Mouse (Mus musculus): ENCODE results near the gene Exoc4. TPM values are rescaled to one million over a fixed set of nuclear protein-coding genes. Genes with fewer than 3 reads are reported as not detected.
A peak's percentile ranks its signal among the peaks of the same experiment; 100 is the strongest.

The Exoc4 gene
- polyA plus RNA-seq, 1 experiment from 2014 or later, result 41.1 TPM

DNA sequence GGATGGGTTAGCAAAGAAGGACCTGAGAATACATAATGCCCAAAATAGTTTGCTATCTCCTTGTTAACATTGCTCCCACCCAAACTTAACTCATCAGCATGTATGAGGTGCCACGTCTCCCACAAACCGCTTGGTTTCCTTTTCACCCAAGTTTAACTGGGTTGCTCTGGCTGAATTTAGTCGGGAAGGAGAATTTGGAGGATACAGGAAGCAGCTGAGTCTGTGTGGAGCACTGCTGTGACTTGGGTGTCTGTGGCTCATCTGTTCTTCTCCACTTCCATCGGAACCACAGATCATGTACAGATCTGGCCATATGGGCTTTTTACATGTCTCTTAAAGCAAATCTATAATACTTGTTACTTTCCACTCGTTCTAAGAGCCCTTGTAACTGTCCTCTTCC lies 441.7 kb downstream of the Exoc4 start:
- no peak overlapping the region for H3K27ac ChIP-seq
- no peaks in the 10 kb centered on the region for H3K4me1 ChIP-seq
- no peak overlapping the region for H3K4me2 ChIP-seq (replicated peaks)
- no peak overlapping the region for H3K4me3 ChIP-seq
- no peaks in the 10 kb centered on the region for H3K9me3 ChIP-seq
- H3K27me3 ChIP-seq (replicated peaks), result no peaks in the 10 kb centered on the region
- no peaks in the 10 kb centered on the region for H3K36me3 ChIP-seq
- 90% methylated on average over 5 of the region's 5 CpGs for WGBS
- no peak overlapping the region for H3K9ac ChIP-seq
- no peak for ATAC-seq (ENCODE audit: low FRiP score, low read depth)

DNA sequence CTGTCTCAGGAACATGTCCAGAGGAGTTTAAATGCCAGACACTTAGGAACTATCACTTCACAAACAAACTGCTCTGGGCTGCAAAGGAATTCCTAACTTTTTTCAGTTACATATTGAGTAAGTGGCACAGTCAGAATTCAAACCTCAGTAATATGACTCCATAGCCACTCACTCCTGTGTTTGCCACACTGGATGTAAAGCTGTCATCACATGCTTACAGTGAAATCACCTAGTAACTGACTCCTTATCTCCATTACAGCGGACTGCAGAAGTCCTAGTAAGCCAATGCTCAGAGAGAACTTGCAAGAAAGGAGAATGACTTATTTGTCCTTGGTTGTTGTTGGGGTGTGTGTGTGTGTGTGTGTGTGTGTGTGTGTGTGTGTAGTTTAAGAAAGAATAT lies 448.1 kb downstream of the Exoc4 start:
- Histone ChIP-seq H3K9ac (no peak overlapping the region), H3K9me3 (no peaks in the 10 kb centered on the region), H3K27ac (no peak overlapping the region), H3K4me3 (no peak overlapping the region), H3K36me3 (no peaks in the 10 kb centered on the region), H3K4me2 (replicated peaks) (no peak overlapping the region), H3K4me1 (no peaks in the 10 kb centered on the region), H3K27me3 (replicated peaks) (no peaks in the 10 kb centered on the region)
- ATAC-seq (ENCODE audit: low FRiP score, low read depth), result no peak
- 90% methylated on average over 1 of the region's 1 CpGs for WGBS

DNA sequence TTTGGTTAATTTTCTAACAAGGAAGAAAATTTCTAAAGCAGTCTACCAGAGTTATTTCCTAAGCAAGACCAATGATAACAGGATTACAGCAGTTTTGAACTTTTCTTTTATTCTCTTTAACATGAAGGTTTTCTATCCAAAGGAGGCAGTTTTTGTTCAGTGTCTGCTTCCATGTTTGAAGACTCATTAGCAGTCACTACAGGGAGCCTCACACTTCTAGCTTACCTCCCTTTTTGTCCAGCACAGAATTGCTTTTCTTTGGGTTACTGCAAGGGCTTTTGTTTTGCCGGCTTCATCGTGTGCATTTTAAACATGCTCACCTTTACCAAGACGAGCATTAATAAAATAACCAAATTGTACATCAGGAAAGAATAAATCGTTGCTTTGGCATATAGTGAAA lies 460.0 kb downstream of the Exoc4 start:
- WGBS, result 55% methylated on average over 4 of the region's 4 CpGs
- ATAC-seq (ENCODE audit: low FRiP score, low read depth), result no peak
- Histone ChIP-seq H3K27ac (no peak overlapping the region), H3K9ac (no peak overlapping the region), H3K27me3 (replicated peaks) (no peaks in the 10 kb centered on the region), H3K9me3 (no peaks in the 10 kb centered on the region), H3K36me3 (no peaks in the 10 kb centered on the region), H3K4me1 (peaks cover 4% of the 10 kb centered on the region; the same call in 1 of the 2 replicates), H3K4me2 (replicated peaks) (no peak overlapping the region), H3K4me3 (no peak overlapping the region)

DNA sequence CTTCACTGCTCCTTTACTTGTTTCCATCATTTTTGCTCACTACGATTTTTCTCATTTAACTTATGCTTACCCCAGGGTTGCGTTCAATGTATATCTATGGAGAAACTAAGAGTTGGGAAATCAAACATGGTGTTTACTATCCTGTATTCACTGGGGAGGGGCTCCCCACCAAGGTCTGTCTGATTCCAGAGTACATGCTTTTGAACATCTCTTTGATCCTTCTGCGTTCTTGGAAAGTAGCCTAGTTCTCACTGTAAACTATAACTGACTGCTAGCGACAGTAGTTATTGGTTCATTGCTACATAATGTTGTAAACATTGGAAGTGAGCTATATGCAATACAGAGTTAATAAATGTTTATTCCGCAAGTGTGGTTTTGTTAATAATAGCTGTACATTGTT lies 460.5 kb downstream of the Exoc4 start:
- Histone ChIP-seq H3K27ac (no peak overlapping the region), H3K27me3 (replicated peaks) (no peaks in the 10 kb centered on the region), H3K4me3 (no peak overlapping the region), H3K4me1 (peaks cover 4% of the 10 kb centered on the region; the same call in 1 of the 2 replicates), H3K9ac (no peak overlapping the region), H3K36me3 (no peaks in the 10 kb centered on the region), H3K4me2 (replicated peaks) (no peak overlapping the region), H3K9me3 (no peaks in the 10 kb centered on the region)
- WGBS, result 88% methylated on average over 5 of the region's 5 CpGs
- no peak for ATAC-seq (ENCODE audit: low FRiP score, low read depth)

DNA sequence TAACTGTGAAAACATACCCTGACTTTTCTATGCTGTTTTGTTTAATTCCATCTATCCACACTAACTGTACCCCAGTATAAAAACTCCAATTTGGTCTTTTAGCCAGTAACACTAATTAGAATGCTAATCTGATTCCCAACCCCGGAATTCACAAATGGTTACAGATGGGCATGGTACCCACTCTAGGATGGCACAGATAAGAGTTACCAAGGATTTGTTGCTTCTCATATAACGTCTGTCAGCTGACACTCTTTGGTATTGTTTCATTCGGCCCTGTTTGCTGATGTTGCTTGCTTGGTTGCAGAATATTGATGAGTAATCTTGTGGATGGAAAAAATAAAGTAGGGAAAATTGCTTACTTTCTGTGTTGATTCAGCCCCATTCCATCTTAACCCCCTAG lies 462.9 kb downstream of the Exoc4 start:
- H3K4me3 ChIP-seq, result no peak overlapping the region
- H3K4me2 ChIP-seq (replicated peaks), result no peak overlapping the region
- H3K36me3 ChIP-seq, result no peaks in the 10 kb centered on the region
- no peaks in the 10 kb centered on the region for H3K27me3 ChIP-seq (replicated peaks)
- WGBS, result 73% methylated on average over 3 of the region's 3 CpGs
- no peaks in the 10 kb centered on the region for H3K9me3 ChIP-seq
- H3K4me1 ChIP-seq, result peaks cover 4% of the 10 kb centered on the region; the same call in 1 of the 2 replicates
- no peak overlapping the region for H3K27ac ChIP-seq
- no peak for ATAC-seq (ENCODE audit: low FRiP score, low read depth)
- no peak overlapping the region for H3K9ac ChIP-seq

DNA sequence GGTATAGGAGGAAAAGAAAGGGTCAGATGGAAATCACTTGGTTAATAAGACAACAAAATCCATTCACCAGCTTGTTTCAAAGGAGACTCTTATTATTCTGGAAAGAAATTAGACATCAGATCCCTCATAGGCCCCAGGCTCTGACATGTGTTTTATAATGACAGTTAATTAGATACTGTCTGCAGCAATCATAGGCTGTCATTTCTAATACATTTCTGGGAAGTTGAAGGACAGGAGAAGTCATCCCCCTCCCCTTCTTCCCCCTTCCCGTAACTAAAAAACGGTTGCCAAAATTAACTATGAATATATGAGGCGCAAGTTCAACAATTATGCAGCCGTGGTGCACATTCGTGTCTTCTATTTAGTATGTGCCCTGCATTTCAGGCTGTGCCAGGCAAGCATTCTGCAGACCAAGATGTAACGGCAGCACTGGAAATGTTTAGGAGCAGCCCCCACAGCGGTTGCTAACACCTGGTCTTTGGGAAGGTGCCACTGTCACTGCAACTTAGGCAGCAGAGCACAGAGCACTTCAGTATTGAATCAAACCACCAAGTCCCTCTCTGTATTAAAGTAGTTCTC lies 463.7 kb downstream of the Exoc4 start:
- no peak overlapping the region for H3K4me2 ChIP-seq (replicated peaks)
- peaks cover 4% of the 10 kb centered on the region; the same call in 1 of the 2 replicates for H3K4me1 ChIP-seq
- no peak overlapping the region for H3K27ac ChIP-seq
- no peak overlapping the region for H3K4me3 ChIP-seq
- no peaks in the 10 kb centered on the region for H3K27me3 ChIP-seq (replicated peaks)
- no peak overlapping the region for H3K9ac ChIP-seq
- no peaks in the 10 kb centered on the region for H3K36me3 ChIP-seq
- WGBS, result 80% methylated on average over 7 of the region's 7 CpGs
- ATAC-seq (ENCODE audit: low FRiP score, low read depth), result no peak
- no peaks in the 10 kb centered on the region for H3K9me3 ChIP-seq

DNA sequence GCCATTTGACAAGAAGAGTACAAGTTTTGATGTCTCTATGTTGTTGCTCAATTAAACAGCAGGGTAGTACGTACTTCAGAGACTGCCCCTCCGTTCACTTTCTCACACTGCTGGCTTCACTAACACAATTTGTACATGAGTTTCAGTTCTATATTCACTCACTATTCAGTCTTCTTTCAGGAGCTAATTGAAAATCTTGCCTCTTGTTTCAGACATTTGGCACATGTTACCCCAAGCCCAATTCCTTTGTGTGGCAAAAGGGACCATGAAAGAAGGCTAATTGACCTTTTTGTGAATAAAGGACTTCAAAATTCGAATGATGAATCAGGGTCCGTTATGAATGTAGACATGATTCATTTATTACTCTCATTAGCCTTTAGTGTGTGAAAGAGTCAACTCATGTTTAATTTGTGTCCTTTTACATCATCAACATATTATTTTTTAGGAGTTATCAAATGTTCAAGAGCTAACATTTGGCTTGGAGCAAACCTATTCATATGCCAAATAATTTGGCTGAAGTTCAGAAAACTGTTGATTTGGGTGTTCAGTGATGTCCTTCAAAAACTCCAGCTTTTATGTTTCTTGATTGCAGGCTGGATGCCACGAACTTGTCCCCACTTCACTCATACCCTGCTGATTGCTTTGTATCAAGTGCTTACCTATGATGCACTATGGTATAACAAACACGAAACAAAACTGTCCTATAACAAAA lies 467.5 kb downstream of the Exoc4 start:
- no peaks in the 10 kb centered on the region for H3K27me3 ChIP-seq (replicated peaks)
- ATAC-seq (ENCODE audit: low FRiP score, low read depth), result no peak
- H3K4me2 ChIP-seq (replicated peaks), result no peak overlapping the region
- no peaks in the 10 kb centered on the region for H3K4me1 ChIP-seq
- H3K9ac ChIP-seq, result no peak overlapping the region
- WGBS, result 74% methylated on average over 6 of the region's 6 CpGs
- no peaks in the 10 kb centered on the region for H3K36me3 ChIP-seq
- H3K4me3 ChIP-seq, result no peak overlapping the region
- H3K9me3 ChIP-seq, result no peaks in the 10 kb centered on the region
- H3K27ac ChIP-seq, result no peak overlapping the region

DNA sequence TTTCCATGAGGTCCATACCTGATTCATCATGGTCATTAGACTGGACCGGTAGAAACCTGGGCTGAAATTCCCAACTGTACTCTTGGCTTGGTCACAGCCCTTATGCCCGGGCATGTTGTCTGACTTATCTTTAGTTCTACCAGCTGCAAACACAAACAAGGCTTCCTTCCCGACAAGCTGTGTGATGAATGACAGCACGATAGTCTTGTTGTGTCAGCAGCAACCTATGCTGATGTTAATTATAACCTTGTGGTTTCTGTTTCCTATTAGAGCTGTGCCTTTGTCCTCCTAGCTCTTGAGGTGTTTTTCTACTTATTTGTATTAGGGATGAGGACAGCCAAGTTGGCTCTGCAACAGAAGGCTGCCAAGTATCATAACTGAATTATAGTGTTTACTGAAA lies 472.3 kb downstream of the Exoc4 start:
- Histone ChIP-seq H3K9ac (no peak overlapping the region), H3K4me2 (replicated peaks) (no peak overlapping the region), H3K4me1 (no peaks in the 10 kb centered on the region), H3K4me3 (no peak overlapping the region), H3K9me3 (no peaks in the 10 kb centered on the region), H3K36me3 (no peaks in the 10 kb centered on the region), H3K27me3 (replicated peaks) (no peaks in the 10 kb centered on the region), H3K27ac (no peak overlapping the region)
- 86% methylated on average over 4 of the region's 4 CpGs for WGBS
- no peak for ATAC-seq (ENCODE audit: low FRiP score, low read depth)

DNA sequence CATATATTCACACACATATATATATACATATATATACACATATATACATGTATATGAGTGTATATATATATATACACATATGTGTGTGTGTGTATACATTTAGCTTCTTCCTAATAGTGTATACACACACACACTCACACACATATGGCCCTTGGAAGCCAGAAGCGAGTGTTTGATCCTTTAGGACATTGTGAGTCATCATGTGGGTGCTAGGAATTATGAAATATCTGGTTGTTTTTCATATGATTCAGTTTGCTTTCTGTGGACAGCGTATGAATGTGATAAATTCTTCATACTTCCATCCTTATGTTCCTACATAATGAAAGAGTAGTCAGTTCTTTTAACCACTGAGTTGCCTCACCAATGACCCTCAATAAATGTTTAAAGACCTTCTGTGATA lies 473.9 kb downstream of the Exoc4 start:
- 91% methylated on average over 2 of the region's 2 CpGs for WGBS
- no peaks in the 10 kb centered on the region for H3K36me3 ChIP-seq
- H3K4me3 ChIP-seq, result no peak overlapping the region
- H3K9ac ChIP-seq, result no peak overlapping the region
- ATAC-seq (ENCODE audit: low FRiP score, low read depth), result no peak
- no peaks in the 10 kb centered on the region for H3K27me3 ChIP-seq (replicated peaks)
- H3K4me1 ChIP-seq, result no peaks in the 10 kb centered on the region
- H3K4me2 ChIP-seq (replicated peaks), result no peak overlapping the region
- H3K27ac ChIP-seq, result no peak overlapping the region
- no peaks in the 10 kb centered on the region for H3K9me3 ChIP-seq

DNA sequence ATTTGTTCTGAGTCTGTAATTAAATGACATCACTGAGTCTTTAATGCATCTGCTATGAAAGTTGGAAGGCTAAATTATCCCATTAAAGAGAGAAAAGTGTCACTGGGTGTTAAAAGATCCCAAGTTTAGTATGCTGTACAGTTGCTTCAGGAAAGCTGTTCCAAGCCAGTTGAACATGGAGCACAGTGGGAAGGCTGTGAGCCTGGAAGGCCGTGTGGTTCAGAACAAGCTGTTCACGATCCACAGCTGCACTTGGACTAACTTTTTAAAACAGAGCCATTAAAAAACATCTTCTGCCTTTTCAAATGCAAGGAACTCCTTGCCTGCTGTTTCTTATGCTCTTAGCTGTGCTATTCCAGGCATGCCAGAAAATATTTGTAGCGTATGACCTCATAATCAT lies 475.7 kb downstream of the Exoc4 start:
- no peak overlapping the region for H3K27ac ChIP-seq
- H3K9me3 ChIP-seq, result no peaks in the 10 kb centered on the region
- no peak overlapping the region for H3K4me2 ChIP-seq (replicated peaks)
- no peak overlapping the region for H3K4me3 ChIP-seq
- 85% methylated on average over 3 of the region's 3 CpGs for WGBS
- no peaks in the 10 kb centered on the region for H3K36me3 ChIP-seq
- H3K9ac ChIP-seq, result no peak overlapping the region
- H3K27me3 ChIP-seq (replicated peaks), result no peaks in the 10 kb centered on the region
- ATAC-seq (ENCODE audit: low FRiP score, low read depth), result no peak
- no peaks in the 10 kb centered on the region for H3K4me1 ChIP-seq

DNA sequence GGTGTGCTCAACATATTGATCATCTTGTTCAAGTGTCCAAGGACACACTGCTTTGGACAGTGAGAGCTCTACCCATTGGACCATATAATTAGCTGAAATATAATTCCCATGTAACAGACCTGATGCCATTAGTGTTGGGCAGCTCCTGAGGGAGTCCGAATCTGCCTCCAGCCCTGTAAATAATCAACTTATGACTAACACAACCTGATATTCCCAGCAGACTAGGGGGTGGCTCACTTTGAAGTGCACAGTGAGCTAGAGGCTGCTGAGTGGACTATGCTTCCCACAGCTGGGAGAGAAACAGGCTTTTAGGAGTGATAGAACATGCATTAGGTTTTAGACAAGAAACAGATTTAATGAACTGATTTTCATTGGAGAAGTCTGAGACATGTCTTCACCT lies 478.4 kb downstream of the Exoc4 start:
- Histone ChIP-seq H3K27ac (no peak overlapping the region), H3K4me1 (no peaks in the 10 kb centered on the region), H3K36me3 (no peaks in the 10 kb centered on the region), H3K4me2 (replicated peaks) (no peak overlapping the region), H3K4me3 (no peak overlapping the region), H3K27me3 (replicated peaks) (no peaks in the 10 kb centered on the region), H3K9me3 (no peaks in the 10 kb centered on the region), H3K9ac (no peak overlapping the region)
- no peak for ATAC-seq (ENCODE audit: low FRiP score, low read depth)
- 44% methylated on average over 1 of the region's 1 CpGs for WGBS

DNA sequence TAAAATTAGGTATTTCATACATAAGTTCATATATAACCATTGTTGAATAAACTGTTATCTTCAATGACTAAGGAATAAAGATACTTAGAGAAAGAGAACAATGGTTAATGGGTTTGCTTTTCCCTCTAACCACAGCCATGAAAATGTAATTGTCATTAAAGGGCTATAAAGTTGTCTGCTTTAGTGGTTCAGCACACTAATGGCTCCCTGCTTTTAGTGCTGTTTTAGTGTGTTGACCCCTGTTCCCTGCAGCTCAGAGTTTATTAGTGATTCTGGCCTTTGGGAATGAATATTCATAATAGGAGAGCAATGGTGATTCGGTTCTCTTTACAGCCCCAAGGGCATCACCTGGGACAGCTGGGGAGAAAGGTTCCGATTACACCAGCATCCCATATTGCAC lies 483.3 kb downstream of the Exoc4 start:
- Histone ChIP-seq H3K36me3 (no peaks in the 10 kb centered on the region), H3K9ac (no peak overlapping the region), H3K27ac (no peak overlapping the region), H3K4me2 (replicated peaks) (no peak overlapping the region), H3K4me3 (no peak overlapping the region), H3K27me3 (replicated peaks) (no peaks in the 10 kb centered on the region), H3K4me1 (peaks cover 6% of the 10 kb centered on the region; the same call in 1 of the 2 replicates), H3K9me3 (no peaks in the 10 kb centered on the region)
- 0 out of 2 replicates have a peak, but pooled peaks have one; percentile 37 for ATAC-seq (ENCODE audit: low FRiP score, low read depth)
- WGBS, result 5% methylated on average over 2 of the region's 2 CpGs

DNA sequence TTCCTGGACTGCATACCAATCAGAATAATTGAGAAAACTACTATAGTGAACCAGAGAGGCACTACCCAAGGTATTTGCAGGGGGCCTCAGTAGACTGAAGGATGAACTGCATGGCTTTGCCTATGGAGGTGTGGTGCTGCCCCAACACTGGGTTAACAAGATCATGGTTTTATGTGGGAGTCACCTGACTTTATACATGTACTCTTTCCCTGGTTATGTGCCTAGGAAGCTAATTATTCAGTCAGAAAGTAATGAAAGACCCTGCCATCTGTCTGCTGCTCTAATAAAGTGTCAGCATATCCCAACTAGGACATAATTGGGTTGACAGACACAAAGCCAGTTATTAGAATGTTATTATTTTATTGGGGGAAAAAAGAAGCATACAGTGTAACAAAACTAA lies 484.7 kb downstream of the Exoc4 start:
- peaks cover 9% of the 10 kb centered on the region; the same call in 1 of the 2 replicates for H3K4me1 ChIP-seq
- H3K27ac ChIP-seq, result no peak overlapping the region
- H3K27me3 ChIP-seq (replicated peaks), result no peaks in the 10 kb centered on the region
- no peak for ATAC-seq (ENCODE audit: low FRiP score, low read depth)
- no peaks in the 10 kb centered on the region for H3K36me3 ChIP-seq
- no peak overlapping the region for H3K4me2 ChIP-seq (replicated peaks)
- H3K9me3 ChIP-seq, result no peaks in the 10 kb centered on the region
- no peak overlapping the region for H3K4me3 ChIP-seq
- no peak overlapping the region for H3K9ac ChIP-seq
